Mouse (Mus musculus): ENCODE measurements around the gene Cfp. TPM values are rescaled to one million over a fixed set of nuclear protein-coding genes. Genes with fewer than 3 reads are reported as not detected.

Gene Cfp
- polyA plus RNA-seq (2014; fragmentation: Nextera tagmentation; extraction: Ambion mirVana), result 4.6 and 5.5 TPM in 2 replicates

GRCm38 (mm10) chrX:20931364-20931763, at the start of gene Cfp:
Gene Cfp, minus strand, starts transcription at chrX:20931555.
- H3K36me3 ChIP-seq (ENCODE audit: control insufficient read depth, insufficient read depth, low read length), result no peaks in the 10 kb centered on the region
- H3K9ac ChIP-seq (replicated peaks; ENCODE audit: low read depth, low read length), result no peak within 1 kb of the TSS
- H3K27ac ChIP-seq (ENCODE audit: low read depth, low read length), result no peak within 1 kb of the TSS
- no peak within 1 kb of the TSS for H3K4me3 ChIP-seq (ENCODE audit: low read depth, low read length)
- H3K4me1 ChIP-seq (ENCODE audit: control insufficient read depth, insufficient read depth, low read length), result no peaks in the 10 kb centered on the region
- H3K4me2 ChIP-seq (ENCODE audit: low read depth, low read length), result no peak within 1 kb of the TSS
- whole genome bisulfite sequencing, result 93% methylated on average over 1 of the region's 1 CpGs
- H3K9me3 ChIP-seq (ENCODE audit: control insufficient read depth, low read length), result no peaks in the 10 kb centered on the region
- no peaks in the 10 kb centered on the region for H3K27me3 ChIP-seq (ENCODE audit: control insufficient read depth, insufficient read depth, low read length)
- no peak for ATAC-seq (ENCODE audit: low read depth)

- no peaks in the 10 kb centered on the region for H3K9me3 ChIP-seq (ENCODE audit: control insufficient read depth, low read length)
- 80% methylated on average over 1 of the region's 1 CpGs for WGBS
- ATAC-seq (ENCODE audit: low read depth), result no peak
Measured at GRCm38 (mm10) chrX:20980901-20981300, 49.5 kb upstream of the Cfp start.

GRCm38 (mm10) chrX:20961477-20962378, 30.4 kb upstream of the Cfp start, which contains the start of gene Uxt:
Gene Uxt, minus strand, starts transcription at chrX:20962017.
- WGBS, result 15% methylated on average over 56 of the region's 57 CpGs
- H3K9ac ChIP-seq (replicated peaks; ENCODE audit: low read depth, low read length), result peak within 1 kb of the TSS; percentile 39
- no peaks in the 10 kb centered on the region for H3K9me3 ChIP-seq (ENCODE audit: control insufficient read depth, low read length)
- peak within 1 kb of the TSS; percentile 41 for H3K4me2 ChIP-seq (ENCODE audit: low read depth, low read length)
- H3K27me3 ChIP-seq (ENCODE audit: control insufficient read depth, insufficient read depth, low read length), result no peaks in the 10 kb centered on the region
- no peaks in the 10 kb centered on the region for H3K4me1 ChIP-seq (ENCODE audit: control insufficient read depth, insufficient read depth, low read length)
- H3K4me3 ChIP-seq (ENCODE audit: low read depth, low read length), result peak within 1 kb of the TSS; percentile 42
- H3K36me3 ChIP-seq (ENCODE audit: control insufficient read depth, insufficient read depth, low read length), result no peaks in the 10 kb centered on the region
- H3K27ac ChIP-seq (ENCODE audit: low read depth, low read length), result peak within 1 kb of the TSS; percentile 78
- peak; percentile 98 for ATAC-seq (ENCODE audit: low read depth)

More at GRCm38 (mm10) chrX:20980901-20981300, 49.5 kb upstream of the Cfp start:
- no peaks in the 10 kb centered on the region for H3K27me3 ChIP-seq (ENCODE audit: control insufficient read depth, insufficient read depth, low read length)
- H3K9ac ChIP-seq (replicated peaks; ENCODE audit: low read depth, low read length), result no peak overlapping the region
- H3K36me3 ChIP-seq (ENCODE audit: control insufficient read depth, insufficient read depth, low read length), result no peaks in the 10 kb centered on the region
- H3K4me3 ChIP-seq (ENCODE audit: low read depth, low read length), result no peak overlapping the region
- H3K4me2 ChIP-seq (ENCODE audit: low read depth, low read length), result no peak overlapping the region
- H3K27ac ChIP-seq (ENCODE audit: low read depth, low read length), result no peak overlapping the region
- H3K4me1 ChIP-seq (ENCODE audit: control insufficient read depth, insufficient read depth, low read length), result no peaks in the 10 kb centered on the region

- peak within 1 kb of the TSS; percentile 55 for H3K4me3 ChIP-seq (ENCODE audit: low read depth, low read length)
- H3K9ac ChIP-seq (replicated peaks; ENCODE audit: low read depth, low read length), result peak within 1 kb of the TSS; percentile 63
- H3K36me3 ChIP-seq (ENCODE audit: control insufficient read depth, insufficient read depth, low read length), result no peaks in the 10 kb centered on the region
- no peaks in the 10 kb centered on the region; the same call in 1 of the 2 replicates for H3K4me1 ChIP-seq (ENCODE audit: control insufficient read depth, insufficient read depth, low read length)
- ATAC-seq (ENCODE audit: low read depth), result peak; percentile 97
- 18% methylated on average over 27 of the region's 30 CpGs for WGBS
- H3K4me2 ChIP-seq (ENCODE audit: low read depth, low read length), result peak within 1 kb of the TSS; percentile 53
- no peaks in the 10 kb centered on the region for H3K9me3 ChIP-seq (ENCODE audit: control insufficient read depth, low read length)
- H3K27ac ChIP-seq (ENCODE audit: low read depth, low read length), result peak within 1 kb of the TSS; percentile 72
- no peaks in the 10 kb centered on the region for H3K27me3 ChIP-seq (ENCODE audit: control insufficient read depth, insufficient read depth, low read length)
Measured at GRCm38 (mm10) chrX:20950191-20950880, 19.0 kb upstream of the Cfp start, which contains the start of gene Elk1. Gene Elk1, minus strand, starts transcription at chrX:20950608.

- Histone ChIP-seq H3K4me2 (ENCODE audit: low read depth, low read length) (no peak overlapping the region), H3K27ac (ENCODE audit: low read depth, low read length) (no peak overlapping the region), H3K4me1 (ENCODE audit: control insufficient read depth, insufficient read depth, low read length) (no peaks in the 10 kb centered on the region; the same call in 1 of the 2 replicates), H3K9me3 (ENCODE audit: control insufficient read depth, low read length) (no peaks in the 10 kb centered on the region), H3K4me3 (ENCODE audit: low read depth, low read length) (no peak overlapping the region), H3K36me3 (ENCODE audit: control insufficient read depth, insufficient read depth, low read length) (no peaks in the 10 kb centered on the region), H3K27me3 (ENCODE audit: control insufficient read depth, insufficient read depth, low read length) (no peaks in the 10 kb centered on the region), H3K9ac (replicated peaks; ENCODE audit: low read depth, low read length) (no peak overlapping the region)
- no peak for ATAC-seq (ENCODE audit: low read depth)
- WGBS, result 13% methylated on average over 4 of the region's 4 CpGs
Measured at GRCm38 (mm10) chrX:20946055-20946454, 14.7 kb upstream of the Cfp start.

GRCm38 (mm10) chrX:20931963-20932362, 608 bp upstream of the Cfp start:
- H3K27ac ChIP-seq (ENCODE audit: low read depth, low read length), result no peak overlapping the region
- no peak for ATAC-seq (ENCODE audit: low read depth)
- no peaks in the 10 kb centered on the region for H3K36me3 ChIP-seq (ENCODE audit: control insufficient read depth, insufficient read depth, low read length)
- no peak overlapping the region for H3K9ac ChIP-seq (replicated peaks; ENCODE audit: low read depth, low read length)
- H3K9me3 ChIP-seq (ENCODE audit: control insufficient read depth, low read length), result no peaks in the 10 kb centered on the region
- no peak overlapping the region for H3K4me3 ChIP-seq (ENCODE audit: low read depth, low read length)
- no peaks in the 10 kb centered on the region for H3K27me3 ChIP-seq (ENCODE audit: control insufficient read depth, insufficient read depth, low read length)
- H3K4me2 ChIP-seq (ENCODE audit: low read depth, low read length), result no peak overlapping the region
- WGBS, result 88% methylated on average over 1 of the region's 1 CpGs
- H3K4me1 ChIP-seq (ENCODE audit: control insufficient read depth, insufficient read depth, low read length), result no peaks in the 10 kb centered on the region

- H3K9ac ChIP-seq (replicated peaks; ENCODE audit: low read depth, low read length), result no peak overlapping the region
- no peaks in the 10 kb centered on the region for H3K27me3 ChIP-seq (ENCODE audit: control insufficient read depth, insufficient read depth, low read length)
- no peak overlapping the region for H3K4me3 ChIP-seq (ENCODE audit: low read depth, low read length)
- no peaks in the 10 kb centered on the region for H3K4me1 ChIP-seq (ENCODE audit: control insufficient read depth, insufficient read depth, low read length)
- H3K9me3 ChIP-seq (ENCODE audit: control insufficient read depth, low read length), result no peaks in the 10 kb centered on the region
- ATAC-seq (ENCODE audit: low read depth), result no peak
- H3K27ac ChIP-seq (ENCODE audit: low read depth, low read length), result no peak overlapping the region
- 91% methylated on average over 1 of the region's 1 CpGs for WGBS
- no peaks in the 10 kb centered on the region for H3K36me3 ChIP-seq (ENCODE audit: control insufficient read depth, insufficient read depth, low read length)
- no peak overlapping the region for H3K4me2 ChIP-seq (ENCODE audit: low read depth, low read length)
Measured at GRCm38 (mm10) chrX:20929859-20930258, 1.5 kb downstream of the Cfp start.

GRCm38 (mm10) chrX:20924976-20925375, 6.4 kb downstream of the Cfp start:
- H3K4me2 ChIP-seq (ENCODE audit: low read depth, low read length), result no peak overlapping the region
- no peak overlapping the region for H3K9ac ChIP-seq (replicated peaks; ENCODE audit: low read depth, low read length)
- no peaks in the 10 kb centered on the region for H3K36me3 ChIP-seq (ENCODE audit: control insufficient read depth, insufficient read depth, low read length)
- H3K9me3 ChIP-seq (ENCODE audit: control insufficient read depth, low read length), result no peaks in the 10 kb centered on the region
- no peaks in the 10 kb centered on the region for H3K4me1 ChIP-seq (ENCODE audit: control insufficient read depth, insufficient read depth, low read length)
- H3K4me3 ChIP-seq (ENCODE audit: low read depth, low read length), result no peak overlapping the region
- no peak for ATAC-seq (ENCODE audit: low read depth)
- no peaks in the 10 kb centered on the region for H3K27me3 ChIP-seq (ENCODE audit: control insufficient read depth, insufficient read depth, low read length)
- no peak overlapping the region for H3K27ac ChIP-seq (ENCODE audit: low read depth, low read length)

- no peak overlapping the region for H3K4me3 ChIP-seq (ENCODE audit: low read depth, low read length)
- no peak for ATAC-seq (ENCODE audit: low read depth)
- no peak overlapping the region for H3K9ac ChIP-seq (replicated peaks; ENCODE audit: low read depth, low read length)
- H3K27me3 ChIP-seq (ENCODE audit: control insufficient read depth, insufficient read depth, low read length), result no peaks in the 10 kb centered on the region
- no peak overlapping the region for H3K4me2 ChIP-seq (ENCODE audit: low read depth, low read length)
- no peaks in the 10 kb centered on the region for H3K9me3 ChIP-seq (ENCODE audit: control insufficient read depth, low read length)
- H3K4me1 ChIP-seq (ENCODE audit: control insufficient read depth, insufficient read depth, low read length), result no peaks in the 10 kb centered on the region
- H3K36me3 ChIP-seq (ENCODE audit: control insufficient read depth, insufficient read depth, low read length), result no peaks in the 10 kb centered on the region
- 70% methylated on average over 1 of the region's 1 CpGs for WGBS
- H3K27ac ChIP-seq (ENCODE audit: low read depth, low read length), result no peak overlapping the region
Measured at GRCm38 (mm10) chrX:20923506-20923905, 7.8 kb downstream of the Cfp start.

Measured in neural tube, embryonic 14.5 days (tissue).